Mouse (Mus musculus) right cerebral cortex, postnatal 10 days (tissue): ENCODE results near the gene Pou2f1.
A peak's percentile ranks its signal among the peaks of the same experiment; 100 is the strongest.

Source experiments
- DNase-seq, 2 experiments: peaks; one replicate each; pipeline ENCODE4 v3.0.0; 2021; ENCODE audit warnings: low spot score in 2 of 2

Pou2f1 gene

GRCm38 (mm10) chr1:166002520-166003155, at the start of gene Pou2f1:
Gene Pou2f1, minus strand, starts transcription at chr1:166002678.
- DNase-seq: peak; percentile 98

DNA sequence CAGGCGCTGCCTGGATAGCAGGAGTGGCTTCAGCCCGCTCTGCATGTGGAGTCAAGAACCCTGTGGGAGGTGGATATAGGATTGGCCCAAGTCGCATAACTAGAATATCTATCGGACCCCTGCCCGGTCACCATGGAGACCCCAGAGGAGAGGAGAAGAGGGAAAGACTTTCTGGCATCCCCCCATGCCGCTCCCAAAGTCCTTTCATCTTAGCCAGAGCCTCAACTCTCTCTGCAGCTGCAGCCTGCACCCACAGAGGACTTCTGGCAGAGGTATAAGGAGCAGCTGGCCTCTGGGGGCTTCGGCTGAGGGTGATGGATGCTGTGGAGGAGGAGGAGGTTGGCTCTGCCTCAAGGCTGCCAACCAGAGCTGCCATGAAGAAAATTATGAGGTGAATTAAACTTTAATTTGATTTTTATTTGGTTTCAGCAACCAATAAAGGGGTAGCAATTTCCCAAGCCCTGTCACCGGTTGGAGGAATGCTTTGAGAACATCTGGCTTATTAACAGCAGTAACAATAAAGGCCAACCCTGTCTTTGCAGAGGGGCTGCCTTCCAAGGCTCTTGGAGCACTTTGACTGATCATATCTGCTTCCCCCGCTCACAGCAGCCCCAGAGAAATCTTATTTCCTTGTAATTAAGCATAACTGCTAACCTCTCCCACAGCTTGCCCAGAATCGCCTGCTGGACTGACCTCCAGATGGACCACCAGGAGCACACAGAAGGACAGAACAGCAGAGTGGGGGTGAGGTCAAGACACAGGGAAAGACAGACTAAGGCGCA, 46.8 kb upstream of the Pou2f1 start:
- peak; percentile 42 to 51 for DNase-seq

- DNase-seq: no peak
Measured at GRCm38 (mm10) chr1:166048230-166048911, 45.9 kb upstream of the Pou2f1 start.

DNA sequence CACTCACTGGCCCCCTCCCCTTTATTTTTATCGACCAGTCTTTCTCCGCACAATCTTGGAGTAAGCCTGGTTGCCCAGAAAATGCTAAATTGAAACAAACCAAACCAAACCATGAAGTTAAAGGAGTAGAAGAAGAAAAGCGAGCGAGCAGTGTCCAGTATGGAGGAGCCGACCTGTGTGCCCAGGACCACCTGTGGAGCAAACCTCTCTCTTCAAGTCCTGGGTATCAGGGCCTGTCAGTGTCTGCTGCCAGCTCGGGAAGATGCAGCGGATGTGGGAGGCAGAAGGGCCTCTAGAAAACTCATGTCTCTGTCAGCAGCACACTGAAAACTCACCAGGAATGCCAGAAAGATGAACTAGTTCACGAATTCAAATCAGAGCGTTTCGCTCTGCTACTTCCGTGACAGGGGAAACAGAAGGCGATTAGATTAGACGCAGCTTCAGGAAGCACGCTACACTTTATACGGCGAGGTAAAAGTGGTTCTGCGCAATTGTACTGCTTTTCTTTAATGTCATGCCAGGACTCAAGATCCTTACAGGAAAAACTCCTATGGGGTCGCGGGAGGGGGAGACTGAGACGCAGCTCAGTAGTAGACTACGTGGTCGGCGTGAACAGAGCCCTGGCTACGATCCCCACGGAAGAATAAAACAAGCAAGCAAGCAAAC, 45.2 kb upstream of the Pou2f1 start:
- no peak for DNase-seq

DNA sequence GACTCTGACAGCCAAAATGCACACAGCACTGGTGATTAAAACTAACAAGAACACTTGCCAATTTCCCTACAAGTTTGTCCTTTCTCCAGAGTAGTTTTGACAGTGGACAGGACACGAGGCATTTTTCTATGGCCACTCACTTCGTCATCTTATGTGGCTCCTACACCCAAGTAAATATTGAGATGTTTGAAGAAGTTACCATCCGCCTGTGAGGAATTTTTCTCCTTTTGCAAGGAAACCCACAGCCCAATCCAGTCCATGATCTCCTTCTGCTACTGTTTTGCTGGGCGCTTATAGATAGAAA, 43.4 kb upstream of the Pou2f1 start:
- DNase-seq: no peak

GRCm38 (mm10) chr1:166045060-166045893, 42.8 kb upstream of the Pou2f1 start:
- DNase-seq: no peak

DNA sequence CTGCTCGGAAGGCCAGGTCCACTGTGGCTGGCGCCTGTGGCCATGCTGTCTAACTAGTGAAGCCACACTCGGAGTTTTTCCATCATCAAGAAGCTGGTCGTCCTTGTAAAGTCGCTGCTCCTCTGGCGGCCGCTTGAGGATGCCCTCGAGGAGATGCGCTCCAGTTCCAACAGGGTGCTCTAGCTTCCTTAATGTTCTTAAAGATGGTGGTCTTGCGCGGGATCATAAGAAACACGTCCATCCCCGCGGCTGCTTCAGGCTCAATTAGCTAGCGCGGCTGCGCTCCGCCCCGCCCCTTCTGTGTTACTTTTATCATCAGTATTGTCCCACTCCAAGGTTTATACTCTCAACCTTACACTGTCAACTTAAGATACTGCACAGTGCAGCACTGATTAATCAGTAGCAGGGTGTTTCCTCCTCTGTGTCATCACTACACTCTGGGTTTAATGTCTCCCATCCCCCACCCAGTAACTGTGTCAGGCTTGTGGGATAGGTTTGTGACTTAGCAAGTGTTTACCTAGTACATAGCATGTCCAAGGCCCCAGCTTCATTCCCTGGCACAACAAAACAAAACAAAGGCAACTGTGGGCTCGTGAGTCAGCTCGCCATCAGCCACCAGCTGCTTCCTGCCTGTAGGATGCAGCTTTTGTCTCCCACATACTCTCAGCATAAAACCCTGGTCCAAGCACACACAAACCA, 41.1 kb upstream of the Pou2f1 start:
- DNase-seq: no peak

- DNase-seq: no peak
Measured at GRCm38 (mm10) chr1:166041501-166041900, 39.0 kb upstream of the Pou2f1 start.

- DNase-seq: no peak
Measured at GRCm38 (mm10) chr1:166038731-166039332, 36.4 kb upstream of the Pou2f1 start.

DNA sequence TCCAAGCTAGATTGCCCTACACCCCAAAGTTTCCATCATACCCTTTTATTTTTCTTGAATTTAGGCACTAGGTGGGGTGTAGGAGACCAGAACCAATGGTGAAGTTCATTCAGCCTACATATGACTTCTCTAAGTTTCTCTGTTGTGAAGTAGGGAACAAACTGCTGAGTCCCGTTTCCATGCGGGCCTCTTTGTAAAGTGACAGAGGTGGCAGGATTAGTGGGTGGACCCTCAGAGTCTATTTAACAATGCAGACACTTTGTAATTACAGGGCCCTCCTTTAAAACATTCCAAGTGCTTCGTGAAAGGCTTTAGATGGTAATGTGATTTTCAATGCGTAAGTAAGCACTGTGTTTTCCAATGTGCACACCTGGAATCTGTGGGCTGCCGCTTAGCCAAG, 32.6 kb upstream of the Pou2f1 start:
- no peak for DNase-seq

- DNase-seq: no peak
Measured at GRCm38 (mm10) chr1:166031673-166032547, 29.4 kb upstream of the Pou2f1 start.

DNA sequence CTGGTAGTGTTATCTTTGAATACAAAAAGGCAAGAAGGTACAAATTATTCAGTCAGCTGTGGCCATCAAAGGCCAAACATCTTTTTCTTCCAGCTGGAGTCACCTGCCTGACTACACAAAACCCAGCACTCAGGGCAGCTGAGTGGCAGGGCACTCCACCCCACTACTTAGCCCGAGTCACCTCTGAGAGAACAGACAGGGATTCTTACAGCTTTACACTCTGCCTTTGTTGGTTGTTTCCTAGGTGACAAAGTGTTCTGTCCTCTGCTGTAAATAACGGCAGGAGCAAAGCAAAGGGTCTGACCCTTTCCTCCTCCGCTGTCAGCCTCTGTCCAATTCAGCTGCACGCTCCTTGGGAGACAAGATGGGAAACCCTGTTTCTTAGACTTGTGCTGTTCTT, 21.5 kb upstream of the Pou2f1 start:
- DNase-seq: no peak

GRCm38 (mm10) chr1:166017203-166017602, 14.7 kb upstream of the Pou2f1 start:
- DNase-seq: no peak

DNA sequence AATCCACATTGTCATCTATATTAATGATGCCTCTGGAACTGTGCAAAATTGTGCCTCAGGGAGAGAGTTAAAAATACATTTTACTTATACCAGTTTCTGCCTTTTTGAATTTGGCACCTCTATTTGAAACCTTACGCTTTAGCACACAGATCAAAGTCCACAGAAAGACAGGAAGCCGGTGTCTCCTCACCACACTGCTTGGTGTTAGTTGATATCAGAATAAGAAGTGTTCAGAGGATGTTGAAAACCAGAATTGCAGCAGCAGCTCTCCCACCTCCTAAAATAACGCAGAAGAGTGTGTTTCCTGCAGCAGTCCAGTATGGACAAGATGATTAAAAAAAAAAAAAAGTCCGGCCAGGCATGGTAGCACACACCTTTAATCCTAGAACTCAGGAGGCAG, 13.8 kb upstream of the Pou2f1 start:
- DNase-seq: no peak

DNA sequence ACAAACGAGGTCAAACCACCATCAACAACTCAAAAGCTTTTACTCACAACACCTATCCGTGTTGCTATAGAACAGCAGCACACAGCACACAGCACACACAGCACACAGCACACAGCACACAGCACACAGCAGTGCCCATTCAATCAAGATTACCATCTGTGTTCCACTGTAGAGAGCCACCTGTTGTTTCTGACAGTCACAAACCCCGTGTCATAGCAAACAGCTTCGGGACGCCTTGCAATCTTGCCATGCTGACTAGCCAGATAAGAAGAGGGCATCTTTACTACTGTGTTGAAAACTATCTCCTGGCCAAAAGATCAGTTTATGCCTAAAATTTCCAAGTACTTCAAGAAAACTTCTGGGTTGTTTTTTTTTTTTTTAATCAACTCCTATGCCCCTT, 12.1 kb upstream of the Pou2f1 start:
- DNase-seq: no peak

DNA sequence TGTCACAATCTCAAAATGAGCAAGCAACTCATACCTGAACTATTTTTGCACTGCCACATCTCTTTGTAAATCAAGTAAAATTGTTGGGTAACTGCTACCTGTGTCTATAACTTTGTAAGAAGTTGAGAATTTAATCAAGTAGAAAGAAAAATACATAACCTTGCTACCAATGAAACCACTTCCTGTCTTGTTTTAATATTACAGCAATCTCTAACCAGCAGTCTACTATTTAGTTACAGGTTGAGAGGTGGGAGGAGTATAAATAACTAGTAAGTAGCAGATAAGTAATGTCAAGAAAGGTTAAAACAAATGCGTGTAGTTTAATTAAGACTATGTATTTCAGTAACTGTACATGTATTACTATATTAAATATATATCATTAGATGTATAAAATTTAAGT, 7.6 kb upstream of the Pou2f1 start:
- DNase-seq: no peak

GRCm38 (mm10) chr1:166008634-166009350, 6.3 kb upstream of the Pou2f1 start:
- DNase-seq: no peak

DNA sequence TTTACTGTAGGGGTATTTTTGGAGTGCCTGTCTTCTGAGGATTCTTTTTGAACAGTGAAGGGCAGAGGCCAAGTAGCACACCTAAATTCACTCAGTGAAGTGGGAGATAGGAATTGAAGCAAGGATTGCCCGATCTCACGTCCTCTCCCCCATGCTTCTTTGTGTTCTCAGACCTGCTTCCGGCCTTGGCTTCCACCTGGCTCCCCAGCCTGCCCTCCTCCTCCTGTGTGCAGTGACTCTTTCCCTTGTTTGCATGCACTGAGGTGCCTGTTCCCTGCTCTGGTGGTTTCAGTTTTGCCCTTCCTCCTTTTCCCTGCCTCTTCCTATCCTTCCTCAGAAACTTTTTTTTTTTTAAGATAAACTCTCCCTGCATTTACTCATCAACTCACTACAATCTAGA, 4.5 kb upstream of the Pou2f1 start:
- DNase-seq: no peak
